Mouse (Mus musculus) MEL (cell line): ENCODE measurements around the gene Rnf166. TPM values are rescaled to one million over a fixed set of nuclear protein-coding genes. Genes with fewer than 3 reads are reported as not detected.

ENCODE experiments used
- DNase-seq: peaks from one replicate; pipeline ENCODE4 v3.0.0; 2011; ENCODE audit warnings: low read depth, low spot score
- H3K27ac ChIP-seq: 2 replicates; pipeline ENCODE4 v1.5.1; 2012; ENCODE audit warnings: low read depth, mild to moderate bottlenecking, control low read depth, low read length, moderate library complexity; ENCODE audit not compliant: control insufficient read depth
- H3K27me3 ChIP-seq, 2 experiments: fragments of 150-350 bp in 1 of 2; sonication (generic) in 1 of 2; 2 replicates each; pipeline ENCODE4 v1.6.1; 2012; ENCODE audit warnings: low read length in 2 of 2, mild to moderate bottlenecking in 2 of 2, improper control_type of control experiment in 1 of 2, moderate library complexity in 1 of 2; ENCODE audit not compliant: insufficient read depth in 2 of 2, control insufficient read depth in 1 of 2
- H3K36me3 ChIP-seq, 2 experiments: 2 replicates each; pipeline ENCODE4 v1.6.1; 2012 to 2014; ENCODE audit warnings: low read length in 2 of 2, improper control_type of control experiment in 1 of 2, inconsistent platforms in 1 of 2, mild to moderate bottlenecking in 1 of 2; ENCODE audit not compliant: insufficient read depth in 2 of 2, control insufficient read depth in 1 of 2
- H3K4me1 ChIP-seq, 2 experiments: fragments of 150-350 bp in 1 of 2; sonication (generic) in 1 of 2; 2 replicates each; pipeline ENCODE4 v1.6.1; 2012; ENCODE audit warnings: low read length in 2 of 2, improper control_type of control experiment in 1 of 2, mild to moderate bottlenecking in 1 of 2; ENCODE audit not compliant: insufficient read depth in 2 of 2, control insufficient read depth in 1 of 2
- H3K4me3 ChIP-seq, 2 experiments: fragments of 150-350 bp in 1 of 2; sonication (generic) in 1 of 2; 2 replicates each; pipeline ENCODE4 v1.5.1; 2012; ENCODE audit warnings: low read depth in 2 of 2, low read length in 2 of 2, mild to moderate bottlenecking in 2 of 2, moderate library complexity in 2 of 2, control low read depth in 1 of 2, improper control_type of control experiment in 1 of 2; ENCODE audit not compliant: control insufficient read depth in 1 of 2, insufficient read depth in 1 of 2
- H3K79me2 ChIP-seq: 2 replicates; pipeline ENCODE4 v1.6.1; 2012; ENCODE audit warnings: mild to moderate bottlenecking, low read length, moderate library complexity; ENCODE audit not compliant: control insufficient read depth, poor library complexity, insufficient read depth
- H3K9ac ChIP-seq: 2 replicates; pipeline ENCODE4 v1.6.1; 2012; ENCODE audit warnings: low read depth, mild to moderate bottlenecking, control low read depth, low read length, moderate library complexity; ENCODE audit not compliant: control insufficient read depth, poor library complexity, severe bottlenecking
- H3K9me3 ChIP-seq: fragments of 150-350 bp; sonication (generic); replicated peaks from 2 replicates; pipeline ENCODE4 v1.6.1; 2012; ENCODE audit warnings: mild to moderate bottlenecking, low read length, improper control_type of control experiment, moderate library complexity; ENCODE audit not compliant: insufficient read depth
- BHLHE40 ChIP-seq: IDR thresholded peaks from 2 replicates; pipeline ENCODE4 v1.6.1; 2012; ENCODE audit warnings: low read depth, mild to moderate bottlenecking, inconsistent platforms, low read length, improper control_type of control experiment, borderline replicate concordance
- CHD1 ChIP-seq: IDR thresholded peaks from 2 replicates; pipeline ENCODE4 v1.6.1; 2012; ENCODE audit warnings: low read depth, mild to moderate bottlenecking, inconsistent platforms, low read length, improper control_type of control experiment
- CHD2 ChIP-seq: IDR thresholded peaks from 2 replicates; pipeline ENCODE4 v1.6.1; 2011; ENCODE audit warnings: low read length, improper control_type of control experiment
- E2F4 ChIP-seq: IDR thresholded peaks from 2 replicates; pipeline ENCODE4 v1.6.1; 2011; ENCODE audit warnings: low read depth, low read length, improper control_type of control experiment, borderline replicate concordance
- ELF1 ChIP-seq: IDR thresholded peaks from 2 replicates; pipeline ENCODE4 v1.6.1; 2014; ENCODE audit warnings: low read depth, mild to moderate bottlenecking, inconsistent platforms, low read length, improper control_type of control experiment, moderate library complexity
- ETS1 ChIP-seq: IDR thresholded peaks from 2 replicates; pipeline ENCODE4 v1.6.1; 2012; ENCODE audit warnings: low read depth, mild to moderate bottlenecking, inconsistent platforms, low read length, improper control_type of control experiment, moderate library complexity
- GABPA ChIP-seq: IDR thresholded peaks from 2 replicates; pipeline ENCODE4 v1.6.1; 2012; ENCODE audit warnings: low read depth, mild to moderate bottlenecking, inconsistent platforms, low read length, improper control_type of control experiment, moderate library complexity
- GATA1 ChIP-seq: IDR thresholded peaks from 2 replicates; pipeline ENCODE4 v1.6.1; 2011; ENCODE audit warnings: low read depth, low read length, improper control_type of control experiment
- JUND ChIP-seq: IDR thresholded peaks from 2 replicates; pipeline ENCODE4 v1.6.1; 2011; ENCODE audit warnings: low read depth, mild to moderate bottlenecking, improper control_type of control experiment, low read length
- KAT2A ChIP-seq: conservative IDR thresholded peaks from 2 replicates; pipeline ENCODE4 v1.6.1; 2012; ENCODE audit warnings: low read depth, low read length, improper control_type of control experiment, inconsistent platforms
- MAFK ChIP-seq: IDR thresholded peaks from 2 replicates; pipeline ENCODE4 v1.6.1; 2011; ENCODE audit warnings: low read depth, mild to moderate bottlenecking, low read length, improper control_type of control experiment, borderline replicate concordance
- MAZ ChIP-seq: IDR thresholded peaks from 2 replicates; pipeline ENCODE4 v1.6.1; 2012; ENCODE audit warnings: low read depth, mild to moderate bottlenecking, inconsistent platforms, low read length, improper control_type of control experiment
- MEF2A ChIP-seq: IDR thresholded peaks from 2 replicates; pipeline ENCODE4 v1.6.1; 2014; ENCODE audit warnings: low read depth, mild to moderate bottlenecking, inconsistent platforms, low read length, improper control_type of control experiment; ENCODE audit not compliant: poor library complexity, insufficient replicate concordance, severe bottlenecking; ENCODE audit errors: extremely low read depth
- MXI1 ChIP-seq: IDR thresholded peaks from 2 replicates; pipeline ENCODE4 v1.6.1; 2011; ENCODE audit warnings: mild to moderate bottlenecking, low read depth, low read length, improper control_type of control experiment
- MYB ChIP-seq: IDR thresholded peaks from 2 replicates; pipeline ENCODE4 v1.6.1; 2011; ENCODE audit warnings: mild to moderate bottlenecking, low read depth, low read length, improper control_type of control experiment
- MYC ChIP-seq: IDR thresholded peaks from 2 replicates; pipeline ENCODE4 v1.6.1; 2011; ENCODE audit warnings: low read depth, mild to moderate bottlenecking, low read length, improper control_type of control experiment, moderate library complexity
- NELFE ChIP-seq: IDR thresholded peaks from 2 replicates; pipeline ENCODE4 v1.6.1; 2011; ENCODE audit warnings: low read depth, low read length, improper control_type of control experiment
- NRF1 ChIP-seq: IDR thresholded peaks from 2 replicates; pipeline ENCODE4 v1.6.1; 2014; ENCODE audit warnings: low read depth, mild to moderate bottlenecking, inconsistent platforms, low read length, improper control_type of control experiment, moderate library complexity; ENCODE audit not compliant: poor library complexity, insufficient read depth, severe bottlenecking
- POLR2AphosphoS2 ChIP-seq: IDR thresholded peaks from 2 replicates; pipeline ENCODE4 v1.6.1; 2011; ENCODE audit warnings: low read length, improper control_type of control experiment
- RAD21 ChIP-seq: IDR thresholded peaks from 2 replicates; pipeline ENCODE4 v1.6.1; 2011; ENCODE audit warnings: mild to moderate bottlenecking, low read depth, low read length, improper control_type of control experiment
- SIN3A ChIP-seq: IDR thresholded peaks from 2 replicates; pipeline ENCODE4 v1.6.1; 2012; ENCODE audit warnings: low read length, improper control_type of control experiment, inconsistent platforms
- SMC3 ChIP-seq: IDR thresholded peaks from 2 replicates; pipeline ENCODE4 v1.6.1; 2011; ENCODE audit warnings: low read depth, low read length, improper control_type of control experiment
- TAL1 ChIP-seq: IDR thresholded peaks from 2 replicates; pipeline ENCODE4 v1.6.1; 2012; ENCODE audit warnings: mild to moderate bottlenecking, inconsistent platforms, low read length, moderate library complexity, mixed read lengths
- UBTF ChIP-seq: IDR thresholded peaks from 2 replicates; pipeline ENCODE4 v1.6.1; 2012; ENCODE audit warnings: low read depth, mild to moderate bottlenecking, inconsistent platforms, low read length, improper control_type of control experiment, moderate library complexity, borderline replicate concordance; ENCODE audit not compliant: insufficient read depth
- USF1 ChIP-seq: IDR thresholded peaks from 2 replicates; pipeline ENCODE4 v1.6.1; 2014; ENCODE audit warnings: low read depth, mild to moderate bottlenecking, inconsistent platforms, low read length, improper control_type of control experiment, moderate library complexity
- USF2 ChIP-seq, 2 experiments: IDR thresholded peaks; 2 replicates each; pipeline ENCODE4 v1.6.1; 2011 to 2012; ENCODE audit warnings: improper control_type of control experiment in 2 of 2, low read length in 2 of 2, borderline replicate concordance in 1 of 2, inconsistent platforms in 1 of 2, low read depth in 1 of 2, mild to moderate bottlenecking in 1 of 2; ENCODE audit not compliant: insufficient read depth in 1 of 2
- ZC3H11A ChIP-seq: IDR thresholded peaks from 2 replicates; pipeline ENCODE4 v1.6.1; 2012; ENCODE audit warnings: low read depth, mild to moderate bottlenecking, inconsistent platforms, low read length, improper control_type of control experiment
- ZKSCAN1 ChIP-seq: IDR thresholded peaks from 2 replicates; pipeline ENCODE4 v1.6.1; 2012; ENCODE audit warnings: low read depth, mild to moderate bottlenecking, inconsistent platforms, low read length, improper control_type of control experiment, moderate library complexity
- ZMIZ1 ChIP-seq: IDR thresholded peaks from 2 replicates; pipeline ENCODE4 v1.6.1; 2012; ENCODE audit warnings: low read depth, mild to moderate bottlenecking, inconsistent platforms, low read length, improper control_type of control experiment, moderate library complexity
- ZNF384 ChIP-seq: IDR thresholded peaks from 2 replicates; pipeline ENCODE4 v1.6.1; 2012; ENCODE audit warnings: low read depth, mild to moderate bottlenecking, inconsistent platforms, low read length, improper control_type of control experiment
- polyA plus RNA-seq, 2 experiments: library from polyadenylated mRNA; stranded (reverse) in 1 of 2; unstranded in 1 of 2; fragments of >175 nt in 1 of 2; fragments of >200 nt in 1 of 2; gene quantifications; 2 replicates each; pipeline versions ENCODE4 v1.2.1 to v1.2.4; 2012; ENCODE audit warnings: low replicate concordance in 2 of 2, low read depth in 1 of 2; ENCODE audit not compliant: insufficient read length in 2 of 2, insufficient read depth in 1 of 2, missing spikeins in 1 of 2
- total RNA-seq: library from RNA; depleted of rRNA; stranded (reverse); fragments of 300-350 nt; gene quantifications from 2 replicates; pipeline ENCODE4 v1.2.3, GENCODE M21; 2012

The Rnf166 gene
- total and polyA plus RNA-seq, 3 experiments = 18.6 to 37.7 TPM; not detected in 1

DNA sequence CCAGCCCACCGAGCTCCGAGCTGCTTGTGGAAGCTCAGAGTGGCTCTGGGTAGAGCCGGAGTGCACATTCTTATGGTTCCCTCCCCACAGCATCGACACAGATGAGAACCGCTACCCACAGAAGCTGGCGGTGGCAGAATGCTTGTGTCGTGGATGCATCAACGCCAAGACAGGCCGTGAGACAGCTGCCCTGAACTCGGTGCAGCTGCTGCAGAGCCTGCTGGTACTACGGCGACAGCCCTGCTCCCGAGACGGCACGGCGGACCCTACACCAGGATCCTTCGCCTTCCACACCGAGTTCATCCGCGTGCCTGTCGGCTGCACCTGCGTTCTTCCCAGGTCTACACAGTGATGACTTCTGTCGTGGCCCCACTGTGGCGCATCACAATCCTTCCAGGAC lies 52.6 kb downstream of the Rnf166 start:
- no peaks in the 10 kb centered on the region; the same call in 1 of the 2 replicates for H3K79me2 ChIP-seq
- TF ChIP-seq JUND = no peak
- TF ChIP-seq ELF1 = no peak
- TF ChIP-seq MXI1 = no peak
- no peak for TF ChIP-seq MAZ
- no peak for TF ChIP-seq RAD21
- no peak for TF ChIP-seq ZKSCAN1
- TF ChIP-seq UBTF = no peak
- TF ChIP-seq POLR2AphosphoS2 = no peak
- no peak for TF ChIP-seq KAT2A
- no peak for TF ChIP-seq NELFE
- TF ChIP-seq ZC3H11A = no peak
- no peak for TF ChIP-seq USF1
- TF ChIP-seq MEF2A = no peak
- no peak for TF ChIP-seq SIN3A
- no peak for TF ChIP-seq SMC3
- no peak for TF ChIP-seq GATA1
- no peak for TF ChIP-seq GABPA
- no peak for TF ChIP-seq BHLHE40
- TF ChIP-seq ZNF384 = no peak
- DNase-seq = no peak
- H3K4me1 ChIP-seq = peaks cover 3 to 8% of the 10 kb centered on the region in 2 experiments
- no peak overlapping the region for H3K4me3 ChIP-seq
- H3K27ac ChIP-seq = no peak overlapping the region
- no peaks in the 10 kb centered on the region for H3K9me3 ChIP-seq
- no peaks in the 10 kb centered on the region for H3K27me3 ChIP-seq
- H3K9ac ChIP-seq = no peak overlapping the region
- H3K36me3 ChIP-seq = peaks cover 0 to 4% of the 10 kb centered on the region in 2 experiments; a peak in 2 of 4 replicates

DNA sequence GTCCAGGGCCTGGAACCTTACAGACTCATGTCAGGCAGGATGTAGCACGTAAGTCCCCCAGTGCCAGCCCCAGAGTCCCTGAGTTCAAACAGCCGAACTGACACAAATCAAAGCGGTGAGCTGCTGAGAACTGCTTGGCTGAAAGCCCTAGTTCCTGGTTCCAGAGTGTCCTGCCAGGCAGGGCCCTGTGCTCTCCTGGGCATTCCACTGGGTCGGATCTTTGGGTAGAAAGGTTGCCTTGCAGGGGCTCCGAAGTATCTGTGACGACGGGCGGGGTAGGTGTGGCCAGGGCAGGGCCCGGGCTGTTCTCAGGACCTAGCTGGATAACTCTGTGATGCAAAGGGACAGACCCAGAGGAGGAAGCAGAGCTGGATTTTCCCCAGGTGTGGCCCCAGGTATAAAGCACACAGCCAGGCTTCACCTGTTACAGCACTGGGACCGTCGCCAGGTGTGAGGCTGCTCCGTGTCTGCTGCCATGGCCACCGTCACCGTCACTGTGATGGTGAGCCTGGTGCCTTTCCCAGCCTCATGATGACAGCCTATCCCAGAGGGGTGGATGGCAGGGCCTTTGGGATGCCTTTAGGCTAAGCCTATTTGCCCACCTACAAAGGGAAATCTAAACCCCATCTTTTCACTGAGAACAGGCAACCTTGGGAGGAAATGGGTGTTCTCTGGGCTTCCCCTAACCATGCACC lies 54.3 kb downstream of the Rnf166 start, which contains the start of gene Il17c:
Il17c (plus strand) TSS at position 645 of the 695 bp plus-strand sequence.
- H3K79me2 ChIP-seq = no peaks in the 10 kb centered on the region
- no peaks in the 10 kb centered on the region for H3K4me1 ChIP-seq
- H3K27ac ChIP-seq = no peak within 1 kb of the TSS
- peaks cover 0 to 3% of the 10 kb centered on the region in 2 experiments; a peak in 1 of 4 replicates for H3K36me3 ChIP-seq
- H3K4me3 ChIP-seq = no peak within 1 kb of the TSS
- DNase-seq = no peak
- H3K27me3 ChIP-seq = no peaks in the 10 kb centered on the region
- no peaks in the 10 kb centered on the region for H3K9me3 ChIP-seq
- no peak within 1 kb of the TSS for H3K9ac ChIP-seq
- no peak for TF ChIP-seq ETS1
- no peak for TF ChIP-seq MAFK
- no peak for TF ChIP-seq E2F4
- TF ChIP-seq ZMIZ1 = no peak
- no peak for TF ChIP-seq CHD1
- TF ChIP-seq USF2 (IDR thresholded peaks at IDR 0.05; ENCODE audit: borderline replicate concordance in 1 of 2, insufficient read depth in 1 of 2, low read depth in 1 of 2, low read length in 2 of 2) = no peak
- no peak for TF ChIP-seq NRF1
- no peak for TF ChIP-seq MYC
- TF ChIP-seq BHLHE40 = no peak
- TF ChIP-seq MYB = no peak
- no peak for TF ChIP-seq USF1
- TF ChIP-seq SMC3 = no peak
- no peak for TF ChIP-seq POLR2AphosphoS2
- TF ChIP-seq RAD21 = no peak
- no peak for TF ChIP-seq TAL1
- no peak for TF ChIP-seq CHD2
